Mouse (Mus musculus) skeletal muscle tissue, adult 2 months (tissue): ENCODE measurements around the gene Pola1.

Source experiments
- DNase-seq: peaks from one replicate; pipeline ENCODE4 v3.0.0-alpha.2; 2012; ENCODE audit warnings: low read depth, low spot score

Pola1 gene

GRCm38 (mm10) chrX:93289076-93289475, 342.9 kb downstream of the Pola1 start:
- DNase-seq: no peak

- no peak for DNase-seq
Observed at GRCm38 (mm10) chrX:93288339-93288738, 343.6 kb downstream of the Pola1 start.

GRCm38 (mm10) chrX:93286291-93286893, 345.6 kb downstream of the Pola1 start, which contains the start of gene Arx:
Gene Arx, plus strand, starts transcription at chrX:93286445.
- DNase-seq: peak; percentile 25

GRCm38 (mm10) chrX:93285091-93285490, 346.9 kb downstream of the Pola1 start:
- no peak for DNase-seq

- no peak for DNase-seq
Observed at GRCm38 (mm10) chrX:93281756-93282155, 350.2 kb downstream of the Pola1 start.

GRCm38 (mm10) chrX:93281028-93281723, 350.8 kb downstream of the Pola1 start:
- DNase-seq: peak; percentile 4

GRCm38 (mm10) chrX:93279940-93280339, 352.0 kb downstream of the Pola1 start:
- no peak for DNase-seq

GRCm38 (mm10) chrX:93275689-93276088, 356.3 kb downstream of the Pola1 start:
- no peak for DNase-seq
